Mouse (Mus musculus) MEL (cell line): ENCODE data around the gene Psmb7.

Experiments used
- CHD2 ChIP-seq: IDR thresholded peaks from 2 replicates; pipeline ENCODE4 v1.6.1; 2011; ENCODE audit warnings: low read length, improper control_type of control experiment
- CTCF ChIP-seq, 3 experiments: IDR thresholded peaks in 2 of 3; conservative IDR thresholded peaks in 1 of 3; 2 replicates each; pipeline ENCODE4 v1.5.1; 2011 to 2012; ENCODE audit warnings: low read length in 3 of 3, low read depth in 2 of 3, mild to moderate bottlenecking in 2 of 3, improper control_type of control experiment in 1 of 3, inconsistent platforms in 1 of 3, mixed read lengths in 1 of 3, moderate library complexity in 1 of 3; ENCODE audit not compliant: control insufficient read depth in 1 of 3, insufficient read depth in 1 of 3, poor library complexity in 1 of 3, severe bottlenecking in 1 of 3
- EP300 ChIP-seq, 2 experiments: IDR thresholded peaks; 2 replicates each; pipeline ENCODE4 v1.6.1; 2011; ENCODE audit warnings: improper control_type of control experiment in 2 of 2, low read length in 2 of 2, low read depth in 1 of 2, mild to moderate bottlenecking in 1 of 2
- ETS1 ChIP-seq: IDR thresholded peaks from 2 replicates; pipeline ENCODE4 v1.6.1; 2012; ENCODE audit warnings: low read depth, mild to moderate bottlenecking, inconsistent platforms, low read length, improper control_type of control experiment, moderate library complexity
- MXI1 ChIP-seq: IDR thresholded peaks from 2 replicates; pipeline ENCODE4 v1.6.1; 2011; ENCODE audit warnings: mild to moderate bottlenecking, low read depth, low read length, improper control_type of control experiment
- MYC ChIP-seq: IDR thresholded peaks from 2 replicates; pipeline ENCODE4 v1.6.1; 2011; ENCODE audit warnings: low read depth, mild to moderate bottlenecking, low read length, improper control_type of control experiment, moderate library complexity
- POLR2A ChIP-seq, 2 experiments: IDR thresholded peaks; 2 replicates each; pipeline ENCODE4 v1.6.1; 2011 to 2012; ENCODE audit warnings: low read length in 2 of 2, mild to moderate bottlenecking in 2 of 2, control low read depth in 1 of 2, improper control_type of control experiment in 1 of 2, low read depth in 1 of 2, moderate library complexity in 1 of 2; ENCODE audit not compliant: control insufficient read depth in 1 of 2, insufficient read depth in 1 of 2, poor library complexity in 1 of 2
- TCF12 ChIP-seq: IDR thresholded peaks from 2 replicates; pipeline ENCODE4 v1.6.1; 2014; ENCODE audit warnings: low read depth, mild to moderate bottlenecking, inconsistent platforms, low read length, improper control_type of control experiment, moderate library complexity
- USF1 ChIP-seq: IDR thresholded peaks from 2 replicates; pipeline ENCODE4 v1.6.1; 2014; ENCODE audit warnings: low read depth, mild to moderate bottlenecking, inconsistent platforms, low read length, improper control_type of control experiment, moderate library complexity
- USF2 ChIP-seq, 2 experiments: IDR thresholded peaks; 2 replicates each; pipeline ENCODE4 v1.6.1; 2011 to 2012; ENCODE audit warnings: improper control_type of control experiment in 2 of 2, low read length in 2 of 2, borderline replicate concordance in 1 of 2, inconsistent platforms in 1 of 2, low read depth in 1 of 2, mild to moderate bottlenecking in 1 of 2; ENCODE audit not compliant: insufficient read depth in 1 of 2
- ZC3H11A ChIP-seq: IDR thresholded peaks from 2 replicates; pipeline ENCODE4 v1.6.1; 2012; ENCODE audit warnings: low read depth, mild to moderate bottlenecking, inconsistent platforms, low read length, improper control_type of control experiment
- ZKSCAN1 ChIP-seq: IDR thresholded peaks from 2 replicates; pipeline ENCODE4 v1.6.1; 2012; ENCODE audit warnings: low read depth, mild to moderate bottlenecking, inconsistent platforms, low read length, improper control_type of control experiment, moderate library complexity

DNA sequence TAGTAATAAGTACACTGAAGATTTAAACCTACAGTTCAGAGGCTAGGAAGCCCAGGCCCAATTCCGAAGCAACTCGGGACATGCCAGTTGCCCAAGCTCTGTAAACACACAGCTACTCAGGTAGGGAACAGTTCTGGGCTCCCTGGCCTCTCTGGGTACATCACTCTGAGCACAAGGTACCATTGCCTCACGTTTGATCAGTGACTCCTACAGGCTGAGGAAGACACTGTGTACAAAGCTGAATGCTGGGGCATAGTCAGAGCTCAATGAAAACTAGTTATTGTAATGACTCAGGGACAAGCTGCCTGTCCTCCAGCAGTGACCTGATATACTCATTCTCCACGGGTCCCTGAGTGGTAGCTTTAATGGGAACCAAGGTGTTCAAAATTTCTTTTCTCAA is 22.8 kb downstream of the Psmb7 start:
- TF ChIP-seq EP300 (IDR thresholded peaks at IDR 0.05; ENCODE audit: low read depth in 1 of 2, low read length in 2 of 2) (no peak), CHD2 (no peak), POLR2A (IDR thresholded peaks at IDR 0.05; ENCODE audit: control insufficient read depth in 1 of 2, insufficient read depth in 1 of 2, low read depth in 1 of 2, low read length in 2 of 2, poor library complexity in 1 of 2) (no peak), USF2 (IDR thresholded peaks at IDR 0.05; ENCODE audit: borderline replicate concordance in 1 of 2, insufficient read depth in 1 of 2, low read depth in 1 of 2, low read length in 2 of 2) (no peak), CTCF (IDR thresholded peaks at IDR 0.05 in 2 of 3, conservative IDR thresholded peaks at IDR 0.05 in 1 of 3; ENCODE audit: control insufficient read depth in 1 of 3, insufficient read depth in 1 of 3, low read depth in 2 of 3, low read length in 3 of 3, poor library complexity in 1 of 3, severe bottlenecking in 1 of 3) (no peak), TCF12 (no peak), ZKSCAN1 (no peak), ETS1 (no peak), USF1 (no peak), MXI1 (no peak), ZC3H11A (no peak), MYC (no peak)
